Mouse (Mus musculus): ENCODE results near the gene Xpr1. TPM values are rescaled to one million over a fixed set of nuclear protein-coding genes. Genes with fewer than 3 reads are reported as not detected.

The Xpr1 gene
- total RNA-seq (2021), result 10 to 100 TPM; 90.9 to 95.0 TPM

DNA sequence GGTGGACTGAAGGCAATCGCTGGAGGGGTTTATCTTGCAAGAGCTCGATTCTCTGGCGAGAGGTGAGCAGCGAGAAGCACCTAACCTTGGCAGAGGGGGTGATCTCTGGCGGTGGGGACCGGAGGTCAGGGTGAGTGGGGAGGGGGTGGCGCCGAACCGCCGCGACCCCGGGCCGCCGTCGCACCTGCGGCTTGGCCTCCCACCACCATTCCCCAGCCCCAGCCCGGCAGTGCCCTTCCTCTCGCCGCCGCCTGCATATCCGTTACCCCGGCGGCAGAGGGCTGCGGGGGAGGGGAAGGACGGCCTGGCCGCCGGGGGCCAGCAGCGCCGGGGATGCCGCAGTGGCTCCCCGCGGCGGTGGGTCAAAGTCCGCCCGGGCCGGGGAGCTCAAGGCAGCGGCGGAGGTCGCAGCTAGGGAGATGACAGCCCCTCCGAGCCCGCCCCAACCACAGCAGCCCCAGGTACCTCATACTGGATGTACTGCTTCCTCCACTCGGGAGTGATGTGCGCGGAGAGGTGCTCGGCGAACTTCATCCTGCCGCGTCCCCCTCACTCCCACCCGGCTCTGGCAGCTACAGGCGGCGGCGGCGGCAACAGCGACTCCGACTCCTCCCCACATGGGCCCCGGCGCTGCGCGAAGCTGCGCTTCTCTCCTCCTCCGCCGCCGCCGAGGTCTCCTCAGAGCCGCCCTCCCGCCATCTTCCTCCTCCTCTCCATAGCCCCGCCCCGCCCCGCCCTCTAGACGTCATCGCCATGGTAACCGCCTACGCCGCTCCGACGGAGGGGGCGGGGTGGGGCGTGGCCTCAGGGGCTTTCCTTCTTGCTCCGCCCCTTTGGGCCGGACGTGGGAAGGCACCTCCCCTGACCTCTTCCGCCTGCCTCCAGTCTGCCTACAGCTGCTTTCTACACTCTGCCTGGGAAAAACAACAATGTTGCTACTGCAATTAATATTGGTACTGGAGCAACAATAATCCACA is at the start of gene Xpr1:
Gene Xpr1, minus strand, starts transcription at position 715 of the 977 bp plus-strand sequence.
- DNase-seq, result peak; percentile 94

GRCm38 (mm10) chr1:155463442-155463841 is 46.2 kb upstream of the Xpr1 start:
- no peak for DNase-seq

DNA sequence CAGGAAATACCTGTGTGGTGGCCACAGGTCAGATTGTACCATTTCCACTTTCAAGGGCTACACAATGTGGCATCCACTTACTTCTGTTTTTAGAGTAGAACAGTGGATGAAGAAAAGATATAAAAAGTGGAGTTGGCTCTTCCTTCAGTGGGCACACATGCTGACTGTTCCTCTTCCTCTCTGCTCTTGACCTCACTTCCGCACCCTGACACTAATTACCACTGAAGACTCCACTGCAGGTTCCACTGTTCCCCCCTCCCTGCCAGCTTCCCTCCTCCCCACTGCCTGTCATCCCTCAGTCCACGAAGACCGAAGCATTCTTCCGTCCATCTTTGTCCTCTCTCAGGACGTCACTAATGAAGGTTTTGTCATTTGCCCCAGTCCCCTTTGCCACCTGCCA is 45.4 kb upstream of the Xpr1 start:
- no peak for DNase-seq

GRCm38 (mm10) chr1:155457532-155457931 is 40.3 kb upstream of the Xpr1 start:
- DNase-seq, result no peak

DNA sequence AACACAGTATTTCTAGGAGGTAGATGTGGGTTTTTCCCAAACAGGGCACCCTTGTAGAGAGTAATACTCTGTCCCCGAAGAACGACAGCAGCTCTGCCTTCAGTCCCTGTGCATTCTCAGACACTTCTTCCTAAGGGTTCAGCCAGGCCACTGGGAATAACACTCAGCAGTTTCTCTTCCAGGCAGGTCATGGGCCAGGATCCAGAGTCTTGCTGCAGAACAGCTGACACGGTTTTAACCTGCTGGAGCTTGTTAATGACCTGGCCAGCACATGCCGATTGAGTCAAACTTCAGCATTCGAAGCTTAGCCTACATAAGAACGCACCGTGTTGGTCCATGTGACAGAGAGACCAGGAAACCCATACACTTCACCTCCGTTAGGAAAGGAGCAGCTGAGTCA is 36.0 kb upstream of the Xpr1 start:
- no peak for DNase-seq

DNA sequence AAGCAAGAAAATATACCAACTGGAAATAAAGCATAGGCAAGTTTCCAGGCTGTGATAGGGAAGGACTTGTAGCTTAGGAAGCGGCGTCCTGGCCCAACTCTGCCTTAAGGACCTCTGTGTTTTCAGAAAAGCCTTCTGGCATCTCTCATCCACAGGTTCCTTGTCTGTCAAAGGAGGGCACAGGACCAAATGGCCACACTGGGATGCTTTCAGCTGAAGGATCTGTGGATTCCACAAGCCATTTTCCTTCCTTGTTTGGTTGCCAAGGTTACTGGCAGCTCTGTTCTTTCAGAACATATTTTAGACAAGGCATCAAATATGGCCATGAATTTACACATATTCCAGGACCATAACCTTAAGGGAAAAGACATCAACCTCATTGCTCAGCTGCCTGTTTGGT is 31.7 kb upstream of the Xpr1 start:
- peak in 1 of 2 experiments; percentile 10 for DNase-seq

- no peak for DNase-seq
Observed at GRCm38 (mm10) chr1:155447277-155447676, 30.1 kb upstream of the Xpr1 start.

- DNase-seq, result no peak
Observed at GRCm38 (mm10) chr1:155443115-155443514, 25.9 kb upstream of the Xpr1 start.

- peak; percentile 41 to 60 for DNase-seq
Observed at GRCm38 (mm10) chr1:155442521-155443001, 25.3 kb upstream of the Xpr1 start.

DNA sequence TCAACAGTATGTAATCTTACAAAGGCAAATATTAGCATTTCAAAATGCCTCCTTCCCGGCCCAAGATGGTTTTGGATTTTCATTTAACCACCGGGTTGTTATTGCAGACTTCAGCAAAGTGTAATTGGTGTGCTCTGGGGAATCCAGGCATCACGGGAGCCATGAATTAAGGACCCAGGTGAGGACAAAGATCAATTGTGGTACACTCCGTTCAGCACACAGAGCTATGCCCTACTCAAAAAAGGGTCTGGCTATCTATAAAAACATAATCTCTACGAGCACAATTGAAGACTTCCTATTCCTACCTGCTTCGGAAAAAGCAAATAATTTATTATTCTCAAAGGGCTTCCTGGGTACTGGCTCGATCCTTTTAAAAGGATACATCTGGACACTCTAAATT is 22.3 kb upstream of the Xpr1 start:
- no peak for DNase-seq

GRCm38 (mm10) chr1:155438525-155438924 is 21.3 kb upstream of the Xpr1 start:
- DNase-seq, result no peak

- no peak for DNase-seq
Observed at GRCm38 (mm10) chr1:155429304-155429703, 12.1 kb upstream of the Xpr1 start.

- DNase-seq, result no peak
Observed at GRCm38 (mm10) chr1:155427126-155427865, 10.1 kb upstream of the Xpr1 start.

DNA sequence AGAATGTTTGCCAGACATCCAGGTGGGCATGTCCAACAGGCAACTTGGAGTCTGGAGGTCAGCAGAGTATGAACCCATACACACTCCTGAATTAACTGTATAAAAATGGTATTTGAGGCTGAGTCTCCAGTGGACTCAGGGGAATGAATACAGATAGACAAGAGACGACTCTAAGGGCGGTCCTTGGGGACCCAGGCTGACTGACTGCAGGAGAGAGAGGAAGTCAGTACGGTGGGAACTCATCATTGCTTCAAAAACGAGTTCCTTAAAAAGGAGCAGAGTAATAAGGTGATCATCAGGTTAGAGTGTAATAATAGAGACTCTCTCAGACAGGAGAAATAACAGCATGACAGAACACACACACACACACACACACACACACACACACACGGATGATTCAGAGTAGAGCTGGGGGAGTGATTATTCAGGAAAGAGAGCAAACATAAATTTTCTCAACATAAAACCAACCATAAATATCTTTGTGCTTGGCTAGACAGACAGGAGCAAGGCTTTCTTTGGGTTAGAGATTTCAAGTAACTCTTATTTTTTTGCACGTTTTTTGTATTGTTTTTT is 8.6 kb upstream of the Xpr1 start:
- no peak for DNase-seq

DNA sequence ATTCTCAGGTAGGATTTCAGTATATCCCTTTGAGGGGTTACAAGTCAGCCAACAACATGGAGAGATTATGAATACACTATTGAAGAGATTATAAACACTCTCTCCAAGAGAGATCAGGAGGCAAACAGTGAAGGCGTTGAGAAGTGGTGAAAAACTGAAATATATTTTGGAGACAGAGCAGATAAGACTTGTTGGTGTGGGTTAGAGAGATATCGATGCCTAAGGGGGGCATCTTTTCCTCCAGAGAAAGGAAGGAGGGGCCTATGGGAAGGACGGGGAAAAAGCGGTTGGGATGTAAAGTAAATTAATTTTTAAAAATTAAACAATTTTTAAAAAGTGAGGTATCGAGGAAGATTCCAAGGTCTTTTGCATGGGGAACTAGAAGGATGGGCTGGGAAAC is 8.1 kb upstream of the Xpr1 start:
- no peak for DNase-seq

DNA sequence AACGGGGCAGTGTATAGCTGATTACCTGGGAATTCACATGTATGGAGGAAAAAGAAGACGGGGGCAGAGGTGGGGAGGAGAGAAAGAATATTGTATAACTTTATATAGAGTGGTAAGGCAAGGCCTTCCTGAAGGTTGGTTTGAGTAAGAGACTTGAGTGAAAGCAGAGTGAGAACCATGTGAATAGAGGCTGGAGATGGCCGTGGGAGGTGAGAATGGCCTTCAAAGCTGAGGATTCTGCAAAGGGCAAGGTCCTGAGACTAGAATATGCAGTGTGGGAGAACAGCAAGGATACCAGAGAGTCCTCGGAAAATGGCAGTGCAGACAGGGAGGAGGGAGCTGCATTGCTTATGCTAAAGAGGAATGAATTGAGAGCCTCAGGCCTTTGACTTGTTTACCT is 6.6 kb upstream of the Xpr1 start:
- no peak for DNase-seq

DNA sequence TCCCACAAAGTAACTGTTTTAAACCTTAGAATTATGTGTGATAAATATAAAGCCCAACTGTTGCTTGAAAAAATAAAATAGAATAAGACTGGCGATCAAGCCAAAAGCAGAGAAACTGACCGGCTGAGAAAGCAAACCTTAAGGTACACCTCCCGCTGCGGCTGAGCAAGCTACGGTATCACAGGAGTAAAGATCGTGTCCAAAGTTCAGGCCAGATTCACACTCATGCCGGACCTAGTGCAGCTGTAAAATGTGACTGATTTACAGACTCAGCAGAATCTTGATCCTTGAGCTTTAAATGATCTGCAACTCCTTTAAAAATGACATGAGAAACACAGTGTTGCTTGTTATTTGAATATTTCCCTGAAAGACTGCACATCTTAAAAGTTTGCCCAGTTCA is 4.8 kb upstream of the Xpr1 start:
- DNase-seq, result no peak

- no peak for DNase-seq
Observed at GRCm38 (mm10) chr1:155416147-155416700, 991 bp downstream of the Xpr1 start.

DNA sequence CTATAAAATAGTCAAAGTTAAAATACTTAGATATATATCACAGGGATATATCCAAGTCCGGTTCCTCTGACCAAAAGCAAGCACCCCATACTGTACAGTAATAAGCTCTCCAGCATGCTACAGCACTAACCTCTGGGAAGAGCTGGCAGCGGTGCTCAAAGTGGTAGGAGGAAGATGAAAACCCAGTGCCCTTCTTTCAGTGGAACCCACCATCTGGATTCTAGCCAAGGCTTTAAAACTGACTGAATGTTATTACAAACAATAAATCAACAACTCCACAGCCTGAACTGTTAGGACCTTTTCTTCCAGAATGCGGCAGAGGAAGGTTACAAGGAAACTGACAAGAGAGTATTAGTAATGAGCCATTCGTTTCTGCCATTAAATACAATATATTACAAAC is 1.8 kb downstream of the Xpr1 start:
- DNase-seq, result no peak

GRCm38 (mm10) chr1:155412705-155413104 is 4.5 kb downstream of the Xpr1 start:
- DNase-seq, result no peak

GRCm38 (mm10) chr1:155408577-155408966 is 8.6 kb downstream of the Xpr1 start:
- DNase-seq, result no peak

- no peak for DNase-seq
Observed at GRCm38 (mm10) chr1:155407697-155408576, 9.3 kb downstream of the Xpr1 start.

All from layer of hippocampus, postnatal 36 days (tissue).